Mouse (Mus musculus) limb, embryonic 10.5 days (tissue): ENCODE data around the gene Nrbp1. TPM values are rescaled to one million over a fixed set of nuclear protein-coding genes. Genes with fewer than 3 reads are reported as not detected.

Experiments
- DNase-seq: peaks from one replicate; pipeline ENCODE4 v3.0.0-alpha.2; 2017; ENCODE audit warnings: low spot score
- H3K27ac ChIP-seq: fragments of 300-500 bp; sonication (generic); 2 replicates; pipeline ENCODE4 v1.5.1; 2016; ENCODE audit warnings: mild to moderate bottlenecking
- H3K27me3 ChIP-seq: fragments of 300-500 bp; sonication (generic); 2 replicates; pipeline ENCODE4 v1.6.1; 2016; ENCODE audit warnings: low read depth, mild to moderate bottlenecking; ENCODE audit not compliant: poor library complexity, severe bottlenecking
- H3K36me3 ChIP-seq: fragments of 300-500 bp; sonication (generic); 2 replicates; pipeline ENCODE4 v1.6.1; 2016; ENCODE audit warnings: mild to moderate bottlenecking, moderate library complexity
- H3K4me1 ChIP-seq: fragments of 300-500 bp; sonication (generic); 2 replicates; pipeline ENCODE4 v1.6.1; 2016
- H3K4me3 ChIP-seq: fragments of 300-500 bp; sonication (generic); 2 replicates; pipeline ENCODE4 v1.5.1; 2016; ENCODE audit warnings: mild to moderate bottlenecking, moderate library complexity
- H3K9me3 ChIP-seq: fragments of 300-500 bp; sonication (generic); replicated peaks from 2 replicates; pipeline ENCODE4 v1.6.1; 2016; ENCODE audit warnings: mild to moderate bottlenecking
- WGBS: fragments of 180-500 bp; shearing (Covaris S2); methylation state at CpG from one replicate; pipeline ENCODE4 v1.1.7; 2016; 5-methylcytosine and 5-hydroxymethylcytosine counted together
- polyA plus RNA-seq: library from polyadenylated mRNA; unstranded; fragments of >200 nt; fragmentation: Nextera tagmentation; extraction: Ambion mirVana; gene quantifications from 2 replicates; pipeline ENCODE4 v1.2.1, GENCODE M21; 2016

The Nrbp1 gene
- 118 and 133 TPM in 2 replicates for polyA plus RNA-seq

DNA sequence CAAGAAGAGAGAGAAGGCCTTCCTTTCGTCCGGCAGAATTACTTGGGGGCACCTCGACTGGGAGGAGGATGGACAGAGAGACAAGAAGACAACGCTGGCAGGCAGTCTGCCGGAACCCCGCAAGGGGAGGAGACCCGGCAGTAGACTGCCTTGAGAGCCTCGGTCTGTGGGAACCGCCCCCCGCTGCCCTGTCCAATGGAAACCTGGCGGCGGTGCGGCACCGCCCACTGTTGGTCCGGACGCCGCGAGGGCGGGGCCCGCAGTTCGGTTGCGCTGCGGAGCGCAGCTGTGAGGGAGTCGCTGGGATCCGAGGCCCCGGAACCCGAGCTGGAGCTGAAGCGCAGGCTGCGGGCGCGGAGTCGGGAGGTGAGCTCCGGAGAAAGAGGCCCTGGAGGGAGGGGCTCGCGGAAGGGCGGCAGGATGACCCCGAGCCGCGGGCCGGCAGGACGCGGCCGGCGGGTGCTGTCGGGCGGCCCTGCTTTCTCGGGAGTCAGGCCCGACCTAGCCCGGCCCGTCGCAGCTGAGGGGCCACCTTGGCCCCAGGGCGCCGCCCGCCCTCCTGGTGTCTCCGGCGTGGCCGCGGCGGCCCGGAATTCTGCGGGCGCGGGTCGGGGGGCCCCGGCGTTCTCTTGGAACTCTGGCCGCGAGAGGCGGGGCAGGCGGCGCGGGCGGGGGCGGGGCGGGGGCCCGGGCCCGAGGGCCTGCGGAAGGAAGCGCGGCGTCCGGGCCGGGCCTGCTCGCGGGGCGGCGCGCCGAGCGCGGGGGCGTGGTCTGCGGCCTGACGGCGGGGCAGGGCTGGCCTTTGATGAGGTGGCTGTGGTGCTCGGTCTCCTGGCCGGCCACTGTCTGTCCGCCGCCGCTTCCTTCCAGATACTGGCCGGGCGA lies at the start of gene Nrbp1, which contains the start of gene Gm9970:
TSS of gene Nrbp1 (plus strand) at position 228 of the 885 bp plus-strand sequence.
TSS of gene Gm9970 (minus strand) at position 596 of the 885 bp plus-strand sequence.
- peak; percentile 94 for DNase-seq
- peak within 1 kb of the TSS; percentile 97 for H3K27ac ChIP-seq
- H3K4me1 ChIP-seq = peaks cover 13% of the 10 kb centered on the region
- no peaks in the 10 kb centered on the region for H3K27me3 ChIP-seq
- H3K4me3 ChIP-seq = peak within 1 kb of the TSS; percentile 96
- peaks cover 24% of the 10 kb centered on the region for H3K36me3 ChIP-seq
- no peaks in the 10 kb centered on the region for H3K9me3 ChIP-seq
- WGBS = under 1% methylated on average over 102 of the region's 103 CpGs

DNA sequence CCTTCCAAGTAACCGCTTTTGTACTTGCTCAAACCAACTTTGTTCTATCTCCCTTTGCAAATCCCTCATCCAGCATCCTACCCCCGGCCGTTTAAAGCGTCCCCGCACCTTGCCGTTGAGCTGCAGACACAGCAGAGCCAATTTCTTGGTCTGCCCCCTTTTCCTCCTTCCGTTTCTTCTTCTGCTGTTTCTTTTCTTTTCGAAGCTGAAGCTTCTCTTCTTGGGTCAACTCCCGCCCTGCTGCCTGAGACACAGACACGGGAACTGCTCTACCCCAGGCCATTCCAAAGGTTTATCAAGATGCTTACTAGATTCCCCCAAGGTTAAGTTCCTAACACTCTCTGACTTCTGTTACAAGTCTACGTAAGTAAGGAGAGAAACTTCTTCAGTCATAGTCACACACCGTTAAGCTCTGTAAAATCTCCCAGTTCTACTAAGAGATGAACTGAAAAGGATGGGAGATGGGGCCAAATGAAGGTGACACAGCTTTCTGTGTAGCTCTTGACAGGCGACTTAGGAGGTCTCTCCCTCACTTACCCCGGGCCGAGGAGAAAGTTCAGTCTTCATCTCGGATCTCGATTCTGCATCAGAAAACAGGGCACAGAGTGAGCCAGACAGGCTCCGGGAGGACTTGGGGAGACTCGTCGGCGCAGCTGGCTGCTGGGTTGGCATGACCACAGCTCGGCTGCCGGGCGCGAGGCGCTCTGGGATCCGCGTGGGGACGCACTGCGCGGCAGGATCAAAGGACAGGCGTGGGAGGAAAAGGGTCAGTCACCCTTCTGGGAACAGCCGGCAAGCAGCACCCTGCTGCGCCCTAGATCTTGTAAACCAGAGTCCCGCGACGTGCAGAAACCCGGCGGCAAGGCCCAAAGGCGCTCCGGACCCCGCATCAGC lies 48.4 kb upstream of the Nrbp1 start:
- Histone ChIP-seq H3K27ac (peak overlapping the region; percentile 91), H3K4me1 (peaks cover 20% of the 10 kb centered on the region), H3K36me3 (peaks cover 74% of the 10 kb centered on the region), H3K9me3 (no peaks in the 10 kb centered on the region), H3K27me3 (no peaks in the 10 kb centered on the region), H3K4me3 (peak overlapping the region; percentile 89)
- no peak for DNase-seq
- WGBS = 17% methylated on average over 42 of the region's 42 CpGs

DNA sequence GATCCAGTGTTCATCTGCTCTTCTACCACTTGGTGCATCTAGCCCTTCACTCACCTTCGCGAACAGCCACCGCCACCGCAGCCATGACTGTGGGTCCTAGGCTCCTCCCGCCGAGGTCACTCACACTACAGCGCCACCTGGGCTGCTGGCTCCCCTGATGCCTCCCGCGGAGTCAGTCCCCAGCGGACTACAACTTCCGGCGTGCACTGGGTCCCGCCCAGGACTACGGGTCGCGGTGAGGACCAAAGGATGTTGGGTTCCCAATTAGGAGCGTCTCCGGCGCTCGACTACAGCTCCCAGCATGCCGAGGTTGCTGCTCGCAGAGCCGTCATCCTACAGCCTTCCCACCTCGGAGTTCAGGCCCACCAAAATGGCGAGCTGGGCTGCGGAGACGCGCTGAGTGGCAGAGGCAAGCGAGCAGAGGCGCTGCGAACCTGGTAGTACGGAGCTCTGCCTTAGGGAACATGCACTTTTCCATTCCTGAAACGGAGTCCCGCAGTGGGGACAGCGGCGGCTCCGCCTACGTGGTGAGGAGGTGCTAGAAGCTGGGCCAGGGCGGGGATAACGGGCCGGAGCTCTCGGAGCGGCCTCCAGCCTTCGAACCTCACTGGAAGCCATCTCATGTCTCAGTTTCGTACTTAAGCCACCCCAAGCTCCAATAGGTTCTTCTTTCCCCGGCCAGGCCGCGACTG lies 47.6 kb upstream of the Nrbp1 start, which contains the start of the genes Snx17 and Eif2b4:
TSS of gene Snx17 (plus strand) at position 289 of the 692 bp plus-strand sequence.
TSS of gene Eif2b4 (minus strand) at position 492 of the 692 bp plus-strand sequence.
- Histone ChIP-seq H3K36me3 (peaks cover 74% of the 10 kb centered on the region), H3K9me3 (no peaks in the 10 kb centered on the region), H3K27ac (peak within 1 kb of the TSS; percentile 91), H3K4me3 (peak within 1 kb of the TSS; percentile 89), H3K4me1 (peaks cover 20% of the 10 kb centered on the region), H3K27me3 (no peaks in the 10 kb centered on the region)
- peak; percentile 100 for DNase-seq
- WGBS = under 1% methylated on average over 48 of the region's 48 CpGs

DNA sequence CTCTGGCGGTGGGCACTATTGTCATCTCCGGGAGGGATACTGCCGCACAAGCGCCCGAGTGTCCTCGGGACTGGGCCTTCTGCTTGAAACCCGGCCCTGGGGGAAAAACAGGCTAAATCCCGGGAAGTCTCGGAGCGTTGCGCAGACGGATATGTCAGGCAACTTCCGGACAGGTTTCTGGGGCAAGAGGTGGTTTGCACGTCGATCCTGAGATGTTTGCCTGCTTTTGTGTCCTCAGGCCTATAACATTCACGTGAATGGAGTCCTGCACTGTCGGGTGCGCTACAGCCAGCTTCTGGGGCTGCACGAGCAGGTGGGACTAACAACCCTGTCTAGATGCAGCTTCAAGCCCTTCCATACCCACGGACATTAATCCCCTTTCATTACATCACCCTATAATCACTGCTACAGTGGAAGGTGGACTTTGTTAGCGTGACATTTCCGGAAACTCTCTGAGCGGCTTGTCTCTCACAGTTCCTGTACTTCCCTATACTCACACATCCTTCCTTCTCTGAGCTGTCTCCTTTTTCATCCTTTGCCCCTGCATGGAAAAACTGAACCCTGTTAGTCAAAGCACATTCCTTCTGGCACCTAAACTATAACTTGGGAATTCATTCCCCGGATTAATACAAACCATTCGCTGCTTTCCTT lies 46.9 kb upstream of the Nrbp1 start:
- H3K27ac ChIP-seq = peak overlapping the region; percentile 91
- peaks cover 74% of the 10 kb centered on the region for H3K36me3 ChIP-seq

DNA sequence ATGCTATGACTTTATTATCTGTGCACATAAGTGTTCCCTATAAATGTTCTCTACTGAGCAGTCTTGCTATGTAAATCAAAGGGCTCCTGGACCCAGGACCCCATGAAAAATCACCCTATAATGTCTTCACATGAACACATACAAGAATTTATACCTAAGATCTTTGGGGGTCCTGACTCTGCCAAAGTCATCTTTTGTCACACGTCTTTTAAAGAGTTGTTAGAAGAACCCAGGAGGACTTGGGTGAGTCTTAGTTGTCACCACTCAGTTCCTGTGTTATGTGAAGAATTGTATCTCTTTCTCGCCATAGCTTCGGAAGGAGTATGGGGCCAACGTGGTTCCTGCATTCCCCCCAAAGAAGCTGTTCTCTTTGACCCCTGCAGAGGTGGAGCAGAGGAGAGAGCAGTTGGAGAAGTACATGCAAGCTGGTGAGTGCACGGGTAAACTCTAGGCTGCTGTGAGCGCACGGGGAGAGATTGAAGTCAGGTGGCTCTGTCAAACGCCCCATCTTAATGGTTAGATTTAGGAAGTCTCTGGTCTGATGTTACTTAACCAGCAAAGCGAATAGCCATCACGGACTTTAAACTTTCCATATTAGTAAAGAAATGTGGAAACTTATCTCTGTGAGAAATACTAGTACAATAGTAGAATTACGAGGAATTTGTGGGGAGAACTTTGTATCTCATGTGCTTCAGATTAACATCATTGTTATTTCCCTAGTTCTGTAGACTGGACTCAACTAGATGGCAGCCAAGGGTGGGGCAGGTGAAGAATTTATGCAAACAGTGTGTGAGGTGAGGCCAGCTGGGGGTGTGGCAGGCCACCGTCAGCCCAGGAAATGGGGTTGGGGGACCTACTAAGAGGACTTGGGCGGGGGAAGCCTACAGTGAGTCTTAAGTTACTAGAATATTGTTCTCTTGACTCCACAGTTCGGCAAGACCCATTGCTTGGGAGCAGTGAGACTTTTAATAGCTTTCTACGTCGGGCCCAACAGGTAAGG lies 45.9 kb upstream of the Nrbp1 start:
- peak overlapping the region; percentile 89 for H3K4me3 ChIP-seq

More for the DNA sequence above, 46.9 kb upstream of the Nrbp1 start:
- WGBS = 15% methylated on average over 25 of the region's 25 CpGs
- no peaks in the 10 kb centered on the region for H3K27me3 ChIP-seq
- DNase-seq = no peak
- H3K4me1 ChIP-seq = peaks cover 20% of the 10 kb centered on the region
- peak overlapping the region; percentile 89 for H3K4me3 ChIP-seq
- H3K9me3 ChIP-seq = no peaks in the 10 kb centered on the region

DNA sequence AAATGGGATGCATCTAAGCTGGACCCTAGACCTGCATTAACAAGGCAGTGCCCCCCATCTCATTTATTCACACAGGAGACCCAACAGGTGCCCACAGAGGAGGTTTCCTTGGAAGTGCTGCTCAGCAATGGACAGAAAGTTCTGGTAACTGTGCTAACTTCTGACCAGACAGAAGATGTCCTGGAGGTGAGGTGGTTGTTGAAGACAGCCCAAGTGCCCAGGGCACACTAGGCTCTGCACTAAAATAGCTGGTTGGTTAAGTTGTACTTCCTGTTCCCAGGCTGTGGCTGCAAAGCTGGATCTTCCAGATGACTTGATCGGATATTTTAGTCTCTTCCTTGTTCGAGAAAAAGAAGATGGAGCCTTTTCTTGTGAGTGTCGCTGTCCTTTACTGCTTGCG lies 45.0 kb upstream of the Nrbp1 start:
- Histone ChIP-seq H3K4me3 (0 out of 2 replicates have a peak overlapping the region, but pooled peaks have one; percentile 13), H3K9me3 (peaks cover 4% of the 10 kb centered on the region; the same call in 1 of the 2 replicates), H3K27me3 (no peaks in the 10 kb centered on the region), H3K4me1 (peaks cover 27% of the 10 kb centered on the region), H3K36me3 (peaks cover 76% of the 10 kb centered on the region), H3K27ac (no peak overlapping the region)
- WGBS = 96% methylated on average over 4 of the region's 4 CpGs
- no peak for DNase-seq

More for the DNA sequence above, 45.9 kb upstream of the Nrbp1 start:
- peaks cover 76% of the 10 kb centered on the region for H3K36me3 ChIP-seq
- peaks cover 22% of the 10 kb centered on the region for H3K4me1 ChIP-seq
- no peak for DNase-seq
- H3K27me3 ChIP-seq = no peaks in the 10 kb centered on the region
- no peak overlapping the region for H3K27ac ChIP-seq
- WGBS = 93% methylated on average over 16 of the region's 16 CpGs
- H3K9me3 ChIP-seq = no peaks in the 10 kb centered on the region

DNA sequence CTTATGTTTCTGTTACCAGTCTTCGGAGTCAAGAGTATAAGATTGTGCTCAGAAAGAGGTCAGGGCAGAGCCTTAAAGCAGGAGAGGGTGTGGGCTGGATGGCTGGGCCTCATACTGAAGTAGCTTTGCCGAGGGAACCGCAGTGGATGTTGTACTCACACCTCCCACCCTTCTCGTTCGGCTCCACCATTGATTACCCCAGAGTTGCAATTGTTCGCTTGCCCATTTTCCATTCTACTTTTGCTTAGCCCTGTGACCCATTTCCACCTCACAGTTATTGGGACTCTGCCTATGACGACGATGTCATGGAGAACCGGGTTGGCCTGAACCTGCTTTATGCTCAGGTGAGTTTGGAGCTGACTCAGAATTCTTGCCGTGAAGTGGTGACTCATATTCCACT lies 44.5 kb upstream of the Nrbp1 start:
- no peak for DNase-seq
- WGBS = 93% methylated on average over 10 of the region's 10 CpGs
- Histone ChIP-seq H3K4me3 (no peak overlapping the region), H3K4me1 (peaks cover 29% of the 10 kb centered on the region), H3K36me3 (peaks cover 72% of the 10 kb centered on the region), H3K9me3 (peaks cover 4% of the 10 kb centered on the region; the same call in 1 of the 2 replicates), H3K27me3 (no peaks in the 10 kb centered on the region), H3K27ac (no peak overlapping the region)

DNA sequence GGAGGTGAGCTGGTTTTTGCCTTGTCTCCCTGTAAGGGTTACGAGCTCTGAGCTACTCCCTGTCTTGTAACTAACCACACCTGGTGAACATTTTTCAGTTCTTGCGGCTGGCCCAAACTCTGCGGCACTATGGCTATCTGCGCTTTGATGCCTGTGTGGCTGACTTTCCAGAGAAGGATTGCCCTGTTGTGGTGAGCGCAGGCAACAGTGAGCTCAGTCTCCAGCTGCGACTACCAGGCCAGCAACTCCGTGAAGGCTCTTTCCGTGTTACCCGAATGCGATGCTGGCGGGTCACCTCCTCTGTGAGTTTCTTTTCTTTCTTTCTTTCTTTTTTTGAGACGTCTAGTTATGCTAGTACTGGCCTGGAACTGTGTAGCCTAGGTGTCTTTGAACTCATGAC lies 43.6 kb upstream of the Nrbp1 start:
- no peak for DNase-seq
- H3K4me3 ChIP-seq = no peak overlapping the region
- peaks cover 69% of the 10 kb centered on the region for H3K36me3 ChIP-seq
- H3K4me1 ChIP-seq = peaks cover 21% of the 10 kb centered on the region
- H3K9me3 ChIP-seq = peaks cover 4% of the 10 kb centered on the region; the same call in 1 of the 2 replicates
- 94% methylated on average over 12 of the region's 12 CpGs for WGBS
- no peak overlapping the region for H3K27ac ChIP-seq
- no peaks in the 10 kb centered on the region for H3K27me3 ChIP-seq

DNA sequence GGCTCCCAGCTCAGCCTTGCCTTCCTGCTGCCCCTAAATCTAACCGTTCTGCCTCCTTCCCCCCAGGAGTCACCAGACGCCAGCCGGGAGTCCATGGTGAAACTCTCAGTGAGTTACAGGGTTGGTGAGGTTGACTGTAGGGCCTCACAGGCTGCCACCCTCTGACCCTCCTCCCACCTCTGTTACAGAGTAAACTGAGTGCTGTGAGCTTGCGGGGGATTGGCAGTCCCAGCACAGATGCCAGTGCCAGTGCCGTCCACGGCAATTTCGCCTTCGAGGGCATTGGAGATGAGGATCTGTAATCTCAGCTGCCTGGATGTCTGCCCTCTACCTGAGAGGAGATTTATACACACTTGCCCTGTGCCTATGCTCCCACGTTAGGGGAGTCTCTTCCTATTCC lies 42.5 kb upstream of the Nrbp1 start:
- Histone ChIP-seq H3K4me1 (peaks cover 29% of the 10 kb centered on the region), H3K4me3 (no peak overlapping the region), H3K9me3 (peaks cover 4% of the 10 kb centered on the region; the same call in 1 of the 2 replicates), H3K27me3 (no peaks in the 10 kb centered on the region), H3K27ac (no peak overlapping the region), H3K36me3 (peaks cover 79% of the 10 kb centered on the region)
- WGBS = 91% methylated on average over 9 of the region's 9 CpGs
- no peak for DNase-seq

DNA sequence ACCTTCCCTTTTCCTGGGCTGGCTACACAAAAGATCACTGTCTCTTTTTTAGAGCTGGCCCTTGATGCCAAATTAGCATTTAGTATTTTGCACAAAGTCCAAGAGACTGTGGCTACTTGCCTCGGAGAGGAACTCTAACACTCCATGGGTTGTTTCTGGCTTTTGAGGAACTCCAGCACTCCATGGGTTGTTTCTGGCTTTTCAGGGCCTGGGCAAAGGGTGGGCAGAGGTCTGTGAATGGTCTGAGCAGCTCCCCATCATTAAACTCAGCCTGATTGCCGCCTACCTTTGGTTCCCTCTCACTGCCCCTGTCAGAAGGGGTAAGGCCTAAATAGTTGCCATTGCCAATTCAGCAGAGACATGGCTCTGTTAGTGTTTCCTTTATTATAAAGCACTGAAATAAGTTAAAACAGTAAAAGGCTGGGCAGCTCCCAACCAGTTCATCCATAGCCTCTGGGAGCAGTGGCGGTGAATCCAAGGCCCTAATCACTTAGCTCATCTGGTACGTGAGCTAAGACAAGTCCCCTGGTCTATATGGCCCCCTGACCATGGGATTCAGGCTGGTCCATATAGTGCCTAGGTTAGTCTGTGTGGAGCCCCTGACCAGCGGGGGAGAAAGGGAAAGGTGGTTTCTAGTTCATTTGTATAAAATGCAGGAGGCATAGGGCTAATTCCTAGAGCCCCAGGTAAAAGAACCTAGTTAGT lies 41.9 kb upstream of the Nrbp1 start:
- H3K27ac ChIP-seq = no peak overlapping the region
- H3K4me3 ChIP-seq = no peak overlapping the region
- 84% methylated on average over 5 of the region's 5 CpGs for WGBS
- no peaks in the 10 kb centered on the region for H3K27me3 ChIP-seq
- H3K36me3 ChIP-seq = peaks cover 85% of the 10 kb centered on the region
- H3K4me1 ChIP-seq = peaks cover 27% of the 10 kb centered on the region
- no peak for DNase-seq
- H3K9me3 ChIP-seq = peaks cover 4% of the 10 kb centered on the region; the same call in 1 of the 2 replicates
